Mouse (Mus musculus) naive thymus-derived CD4-positive, alpha-beta T cell, adult 5 months (primary cell): Measurements from ENCODE around the gene Gm8764. TPM values are rescaled to one million over a fixed set of nuclear protein-coding genes. Genes with fewer than 3 reads are reported as not detected.

ENCODE experiments used
- polyA plus RNA-seq: library from polyadenylated mRNA; unstranded; fragments of 100-300 nt; shearing (Covaris generic); gene quantifications from one replicate; pipeline ENCODE4 v1.2.1, GENCODE M21; 2017

The Gm8764 gene
- not detected for polyA plus RNA-seq

DNA sequence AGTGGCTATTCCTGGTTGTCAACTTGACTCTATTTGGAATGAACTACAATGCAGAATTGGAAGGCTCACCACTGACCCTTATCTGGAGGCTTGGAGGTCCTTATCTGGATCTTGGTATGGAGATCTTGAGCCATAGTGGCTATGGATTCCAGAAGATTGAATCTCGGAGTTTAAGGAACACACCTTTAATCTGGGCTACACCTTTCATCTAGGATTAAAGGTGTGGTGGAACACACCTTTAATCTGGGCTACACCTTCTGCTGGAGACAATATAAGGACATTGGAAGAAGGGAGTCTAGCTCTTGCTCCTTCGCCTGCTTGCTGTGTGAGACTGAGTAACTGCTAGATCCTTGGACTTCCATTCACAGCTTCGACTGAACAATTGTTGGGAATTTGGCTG, at the start of gene Gm8764:
Gm8764 (plus strand) TSS at position 301 of the 400 bp plus-strand sequence.

DNA sequence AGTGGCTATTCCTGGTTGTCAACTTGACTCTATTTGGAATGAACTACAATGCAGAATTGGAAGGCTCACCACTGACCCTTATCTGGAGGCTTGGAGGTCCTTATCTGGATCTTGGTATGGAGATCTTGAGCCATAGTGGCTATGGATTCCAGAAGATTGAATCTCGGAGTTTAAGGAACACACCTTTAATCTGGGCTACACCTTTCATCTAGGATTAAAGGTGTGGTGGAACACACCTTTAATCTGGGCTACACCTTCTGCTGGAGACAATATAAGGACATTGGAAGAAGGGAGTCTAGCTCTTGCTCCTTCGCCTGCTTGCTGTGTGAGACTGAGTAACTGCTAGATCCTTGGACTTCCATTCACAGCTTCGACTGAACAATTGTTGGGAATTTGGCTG, 17.1 kb upstream of the Gm8764 start, which contains the start of gene Gm21293:
Gm21293 (plus strand) TSS at position 301 of the 400 bp plus-strand sequence.

DNA sequence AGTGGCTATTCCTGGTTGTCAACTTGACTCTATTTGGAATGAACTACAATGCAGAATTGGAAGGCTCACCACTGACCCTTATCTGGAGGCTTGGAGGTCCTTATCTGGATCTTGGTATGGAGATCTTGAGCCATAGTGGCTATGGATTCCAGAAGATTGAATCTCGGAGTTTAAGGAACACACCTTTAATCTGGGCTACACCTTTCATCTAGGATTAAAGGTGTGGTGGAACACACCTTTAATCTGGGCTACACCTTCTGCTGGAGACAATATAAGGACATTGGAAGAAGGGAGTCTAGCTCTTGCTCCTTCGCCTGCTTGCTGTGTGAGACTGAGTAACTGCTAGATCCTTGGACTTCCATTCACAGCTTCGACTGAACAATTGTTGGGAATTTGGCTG, 8.6 kb upstream of the Gm8764 start, which contains the start of gene Gm6763:
Gm6763 (plus strand) TSS at position 301 of the 400 bp plus-strand sequence.

DNA sequence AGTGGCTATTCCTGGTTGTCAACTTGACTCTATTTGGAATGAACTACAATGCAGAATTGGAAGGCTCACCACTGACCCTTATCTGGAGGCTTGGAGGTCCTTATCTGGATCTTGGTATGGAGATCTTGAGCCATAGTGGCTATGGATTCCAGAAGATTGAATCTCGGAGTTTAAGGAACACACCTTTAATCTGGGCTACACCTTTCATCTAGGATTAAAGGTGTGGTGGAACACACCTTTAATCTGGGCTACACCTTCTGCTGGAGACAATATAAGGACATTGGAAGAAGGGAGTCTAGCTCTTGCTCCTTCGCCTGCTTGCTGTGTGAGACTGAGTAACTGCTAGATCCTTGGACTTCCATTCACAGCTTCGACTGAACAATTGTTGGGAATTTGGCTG, 8.4 kb downstream of the Gm8764 start, which contains the start of gene Gm21304:
Gm21304 (plus strand) TSS at position 301 of the 400 bp plus-strand sequence.

DNA sequence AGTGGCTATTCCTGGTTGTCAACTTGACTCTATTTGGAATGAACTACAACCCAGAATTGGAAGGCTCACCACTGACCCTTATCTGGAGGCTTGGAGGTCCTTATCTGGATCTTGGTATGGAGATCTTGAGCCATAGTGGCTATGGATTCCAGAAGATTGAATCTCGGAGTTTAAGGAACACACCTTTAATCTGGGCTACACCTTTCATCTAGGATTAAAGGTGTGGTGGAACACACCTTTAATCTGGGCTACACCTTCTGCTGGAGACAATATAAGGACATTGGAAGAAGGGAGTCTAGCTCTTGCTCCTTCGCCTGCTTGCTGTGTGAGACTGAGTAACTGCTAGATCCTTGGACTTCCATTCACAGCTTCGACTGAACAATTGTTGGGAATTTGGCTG, 16.9 kb downstream of the Gm8764 start, which contains the start of gene Gm21312:
Gm21312 (plus strand) TSS at position 301 of the 400 bp plus-strand sequence.

DNA sequence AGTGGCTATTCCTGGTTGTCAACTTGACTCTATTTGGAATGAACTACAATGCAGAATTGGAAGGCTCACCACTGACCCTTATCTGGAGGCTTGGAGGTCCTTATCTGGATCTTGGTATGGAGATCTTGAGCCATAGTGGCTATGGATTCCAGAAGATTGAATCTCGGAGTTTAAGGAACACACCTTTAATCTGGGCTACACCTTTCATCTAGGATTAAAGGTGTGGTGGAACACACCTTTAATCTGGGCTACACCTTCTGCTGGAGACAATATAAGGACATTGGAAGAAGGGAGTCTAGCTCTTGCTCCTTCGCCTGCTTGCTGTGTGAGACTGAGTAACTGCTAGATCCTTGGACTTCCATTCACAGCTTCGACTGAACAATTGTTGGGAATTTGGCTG, 25.4 kb downstream of the Gm8764 start, which contains the start of gene Gm20765:
Gm20765 (plus strand) TSS at position 301 of the 400 bp plus-strand sequence.

DNA sequence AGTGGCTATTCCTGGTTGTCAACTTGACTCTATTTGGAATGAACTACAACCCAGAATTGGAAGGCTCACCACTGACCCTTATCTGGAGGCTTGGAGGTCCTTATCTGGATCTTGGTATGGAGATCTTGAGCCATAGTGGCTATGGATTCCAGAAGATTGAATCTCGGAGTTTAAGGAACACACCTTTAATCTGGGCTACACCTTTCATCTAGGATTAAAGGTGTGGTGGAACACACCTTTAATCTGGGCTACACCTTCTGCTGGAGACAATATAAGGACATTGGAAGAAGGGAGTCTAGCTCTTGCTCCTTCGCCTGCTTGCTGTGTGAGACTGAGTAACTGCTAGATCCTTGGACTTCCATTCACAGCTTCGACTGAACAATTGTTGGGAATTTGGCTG, 33.9 kb downstream of the Gm8764 start, which contains the start of gene Gm4340:
Gm4340 (plus strand) TSS at position 301 of the 400 bp plus-strand sequence.

Other genes starting within 250 kb of the Gm8764 start
- not detected for gene Gm21293, start 17.0 kb upstream of the Gm8764 start, polyA plus RNA-seq
- gene Gm6763, start 8.5 kb upstream of the Gm8764 start, polyA plus RNA-seq = not detected
- gene Gm21304, start 8.5 kb downstream of the Gm8764 start, polyA plus RNA-seq = not detected
- gene Gm21312, start 17.0 kb downstream of the Gm8764 start, polyA plus RNA-seq = not detected
- gene Gm20765, start 25.5 kb downstream of the Gm8764 start, polyA plus RNA-seq = not detected
- gene Gm4340, start 34.0 kb downstream of the Gm8764 start, polyA plus RNA-seq = not detected